Mouse (Mus musculus): ENCODE measurements around the gene Prdm16. TPM values are rescaled to one million over a fixed set of nuclear protein-coding genes. Genes with fewer than 3 reads are reported as not detected.

Gene Prdm16
- polyA plus RNA-seq, 1 experiment from 2014 or later: 29.8 TPM

DNA sequence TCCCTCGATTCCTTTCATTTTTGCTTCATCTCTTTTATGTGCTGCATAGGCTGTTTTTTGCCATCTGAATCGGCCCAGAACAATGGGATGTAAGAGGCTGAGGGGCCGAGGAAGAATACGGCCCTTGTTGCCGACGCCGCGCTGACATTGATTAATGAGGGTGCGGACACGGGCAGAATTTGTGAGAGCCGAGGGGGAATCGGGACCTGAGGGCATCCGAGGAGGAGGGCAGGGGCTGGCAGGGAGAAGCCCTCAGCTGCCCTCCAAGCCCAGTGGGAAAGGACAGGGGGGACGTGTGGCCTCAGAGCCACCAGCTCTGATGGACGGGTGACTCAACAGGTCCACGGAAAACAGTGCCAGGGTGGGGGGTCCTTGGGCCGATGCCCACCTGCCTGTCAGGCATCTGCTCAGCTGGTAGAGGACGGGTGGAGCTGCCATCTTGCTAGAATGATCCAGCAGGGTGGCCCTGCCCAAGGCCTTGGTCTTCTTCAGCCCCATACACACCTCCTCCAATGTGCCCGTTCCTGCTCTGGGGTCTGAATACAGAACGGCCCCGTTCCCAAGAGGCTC, 133.3 kb downstream of the Prdm16 start:
- 0 out of 2 replicates have a peak overlapping the region, but pooled peaks have one; percentile 9 for H3K4me3 ChIP-seq (replicated peaks; ENCODE audit: low read length)
- WGBS: 10% methylated on average over 21 of the region's 21 CpGs
- H3K4me2 ChIP-seq (ENCODE audit: low read length): peak overlapping the region; percentile 44
- H3K36me3 ChIP-seq (ENCODE audit: control insufficient read depth, insufficient read depth): no peaks in the 10 kb centered on the region
- H3K9ac ChIP-seq (replicated peaks; ENCODE audit: low read depth, low read length): peak overlapping the region; percentile 45; the same call in 1 of the 2 replicates
- H3K4me1 ChIP-seq (replicated peaks; ENCODE audit: control insufficient read depth, insufficient read depth, low read length): peaks cover 79% of the 10 kb centered on the region
- H3K27me3 ChIP-seq (replicated peaks; ENCODE audit: control insufficient read depth, insufficient read depth, low read length): no peaks in the 10 kb centered on the region
- peak overlapping the region; percentile 8; the same call in 1 of the 2 replicates for H3K27ac ChIP-seq (ENCODE audit: low read length)
- H3K9me3 ChIP-seq (ENCODE audit: control insufficient read depth, low read length): no peaks in the 10 kb centered on the region
- peak; percentile 24 for ATAC-seq

DNA sequence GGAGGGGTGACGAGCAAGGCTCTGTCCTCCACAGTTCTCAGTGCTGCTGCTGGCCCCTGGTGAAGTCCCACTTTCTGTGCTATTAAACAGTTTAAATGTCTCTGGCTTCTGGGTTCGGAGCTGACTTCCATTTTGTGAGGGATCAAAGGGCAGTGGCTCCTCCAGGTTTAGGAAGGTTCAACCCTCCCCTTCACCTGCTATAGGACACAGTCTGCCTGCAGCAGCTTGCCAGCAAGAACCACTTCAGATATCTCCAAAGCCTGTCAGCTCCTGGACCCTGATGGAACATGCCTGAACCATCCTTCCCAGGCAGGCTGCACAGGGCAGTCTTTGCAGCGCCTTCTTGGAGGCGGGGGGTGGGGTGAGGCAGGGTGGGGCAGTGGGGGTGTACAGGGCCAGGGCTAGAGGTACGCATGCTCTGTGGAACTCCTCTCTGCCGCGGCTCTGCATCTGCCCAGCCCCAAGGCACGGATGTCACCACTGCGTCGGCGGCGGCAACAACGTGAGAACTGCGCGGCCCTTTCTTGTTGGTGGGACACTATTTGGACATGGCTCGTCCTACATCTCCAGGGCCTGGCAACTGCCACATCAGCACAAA, 134.2 kb downstream of the Prdm16 start:
- Histone ChIP-seq H3K4me1 (replicated peaks; ENCODE audit: control insufficient read depth, insufficient read depth, low read length) (peaks cover 84% of the 10 kb centered on the region), H3K27me3 (replicated peaks; ENCODE audit: control insufficient read depth, insufficient read depth, low read length) (no peaks in the 10 kb centered on the region), H3K27ac (ENCODE audit: low read length) (peak overlapping the region; percentile 54), H3K36me3 (ENCODE audit: control insufficient read depth, insufficient read depth) (no peaks in the 10 kb centered on the region), H3K4me2 (ENCODE audit: low read length) (peak overlapping the region; percentile 44), H3K9me3 (ENCODE audit: control insufficient read depth, low read length) (no peaks in the 10 kb centered on the region), H3K9ac (replicated peaks; ENCODE audit: low read depth, low read length) (peak overlapping the region; percentile 37), H3K4me3 (replicated peaks; ENCODE audit: low read length) (no peak overlapping the region)
- 13% methylated on average over 16 of the region's 16 CpGs for WGBS
- peak; percentile 11; the same call in 1 of the 2 replicates for ATAC-seq

DNA sequence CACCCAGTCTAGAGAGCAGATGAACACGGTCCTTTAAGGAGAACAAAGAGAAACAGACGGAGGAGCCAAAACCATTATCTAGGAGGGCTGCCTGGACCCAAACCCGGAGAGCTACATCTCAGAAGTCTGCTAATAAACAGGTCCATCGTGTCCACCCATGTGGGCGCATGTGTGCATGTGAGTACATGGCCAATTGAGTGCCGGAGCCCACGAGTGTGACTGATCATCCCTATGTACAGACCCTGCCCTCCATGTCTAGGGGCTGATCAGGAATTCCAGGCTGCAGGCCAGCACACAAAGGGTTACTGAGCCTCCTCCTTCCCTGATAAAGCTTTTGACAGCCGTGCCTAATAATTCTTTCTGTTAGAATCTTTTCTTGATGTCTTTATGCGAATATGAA, 136.0 kb downstream of the Prdm16 start:
- H3K9me3 ChIP-seq (ENCODE audit: control insufficient read depth, low read length): no peaks in the 10 kb centered on the region
- H3K4me2 ChIP-seq (ENCODE audit: low read length): peak overlapping the region; percentile 46; the same call in 1 of the 2 replicates
- no peaks in the 10 kb centered on the region for H3K36me3 ChIP-seq (ENCODE audit: control insufficient read depth, insufficient read depth)
- H3K27me3 ChIP-seq (replicated peaks; ENCODE audit: control insufficient read depth, insufficient read depth, low read length): no peaks in the 10 kb centered on the region
- peaks cover 74% of the 10 kb centered on the region for H3K4me1 ChIP-seq (replicated peaks; ENCODE audit: control insufficient read depth, insufficient read depth, low read length)
- H3K9ac ChIP-seq (replicated peaks; ENCODE audit: low read depth, low read length): peak overlapping the region; percentile 38; the same call in 1 of the 2 replicates
- H3K4me3 ChIP-seq (replicated peaks; ENCODE audit: low read length): no peak overlapping the region
- WGBS: 37% methylated on average over 9 of the region's 9 CpGs
- ATAC-seq: no peak
- peak overlapping the region; percentile 89 for H3K27ac ChIP-seq (ENCODE audit: low read length)

DNA sequence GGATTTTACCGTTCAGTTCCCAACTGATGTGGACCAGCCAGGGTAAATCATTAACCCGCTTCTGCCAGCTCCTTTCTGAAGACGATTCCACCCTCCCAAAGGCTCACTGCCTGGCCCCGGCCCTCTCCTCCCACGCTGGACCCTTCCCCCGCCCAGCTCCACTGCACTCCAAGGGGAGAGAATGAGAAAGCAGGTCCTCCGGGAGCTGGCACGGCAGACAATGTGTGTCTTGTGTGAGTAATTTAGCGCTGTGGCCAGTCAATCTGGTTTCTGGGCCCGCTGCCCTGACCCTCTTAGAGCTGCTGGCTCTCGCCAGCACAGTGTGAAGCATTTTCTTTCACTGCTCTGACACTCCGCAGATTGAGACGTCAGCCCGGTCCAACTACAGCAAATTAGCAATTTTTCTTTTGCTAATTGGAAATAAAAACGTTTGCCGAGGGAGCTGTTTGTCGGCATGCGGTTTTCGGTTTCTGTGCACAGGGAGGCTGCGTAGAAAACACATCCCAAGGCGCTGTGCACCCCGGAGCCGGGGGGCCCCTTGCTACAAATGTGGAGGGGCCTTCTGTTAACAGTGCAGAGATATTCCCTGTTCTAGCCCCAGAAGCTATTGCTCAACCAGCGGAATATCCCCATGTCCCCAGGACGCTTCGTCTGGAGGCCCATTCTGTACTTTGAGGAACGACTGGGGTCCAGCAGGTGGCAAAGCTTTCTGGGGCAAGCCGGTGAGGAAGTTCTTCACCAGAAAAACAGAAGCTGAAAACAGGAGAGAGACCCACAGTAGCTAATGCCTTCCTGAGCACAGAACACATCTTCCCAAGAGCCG, 136.8 kb downstream of the Prdm16 start:
- H3K27ac ChIP-seq (ENCODE audit: low read length): peak overlapping the region; percentile 89
- no peaks in the 10 kb centered on the region for H3K9me3 ChIP-seq (ENCODE audit: control insufficient read depth, low read length)
- peaks cover 74% of the 10 kb centered on the region for H3K4me1 ChIP-seq (replicated peaks; ENCODE audit: control insufficient read depth, insufficient read depth, low read length)
- H3K36me3 ChIP-seq (ENCODE audit: control insufficient read depth, insufficient read depth): no peaks in the 10 kb centered on the region
- peak overlapping the region; percentile 38 for H3K9ac ChIP-seq (replicated peaks; ENCODE audit: low read depth, low read length)
- WGBS: 5% methylated on average over 29 of the region's 29 CpGs
- ATAC-seq: peak; percentile 90
- 0 out of 2 replicates have a peak overlapping the region, but pooled peaks have one; percentile 7 for H3K4me3 ChIP-seq (replicated peaks; ENCODE audit: low read length)
- no peaks in the 10 kb centered on the region for H3K27me3 ChIP-seq (replicated peaks; ENCODE audit: control insufficient read depth, insufficient read depth, low read length)
- H3K4me2 ChIP-seq (ENCODE audit: low read length): peak overlapping the region; percentile 46

DNA sequence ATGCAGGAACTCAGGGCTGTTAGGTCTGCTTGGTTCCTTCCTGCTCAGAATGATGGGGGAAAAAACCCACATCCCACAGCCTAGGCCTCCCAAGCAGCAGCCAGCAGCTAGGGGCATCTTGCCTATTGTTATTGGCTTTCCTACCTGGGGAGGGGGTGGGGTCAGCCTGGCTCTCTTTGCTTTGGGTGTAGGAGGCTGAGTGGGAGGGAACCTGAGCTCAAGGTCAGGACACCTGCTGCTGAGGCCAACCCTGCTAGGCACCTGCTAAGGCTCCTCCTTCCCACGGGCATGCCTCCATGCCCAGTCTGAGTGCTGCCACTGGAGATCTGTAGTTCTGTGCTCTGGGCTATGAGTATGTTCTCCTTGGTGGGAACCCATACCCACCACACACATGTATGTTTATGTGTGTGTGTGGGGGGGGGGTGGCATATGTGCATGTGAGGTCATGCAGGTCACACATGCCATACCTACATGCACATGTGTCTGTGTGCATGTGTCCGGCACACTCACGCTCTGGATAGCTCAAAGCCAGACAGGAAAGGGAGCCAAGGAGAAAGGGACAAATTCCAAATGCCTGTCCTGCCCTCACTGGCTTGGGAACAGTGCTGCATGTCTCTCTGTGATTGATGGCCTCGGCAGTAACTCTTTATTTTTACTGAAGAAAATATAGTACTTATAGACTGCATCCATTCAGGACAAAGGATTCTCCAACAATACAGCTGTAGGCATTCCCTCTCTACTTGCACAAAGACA, 139.1 kb downstream of the Prdm16 start:
- no peaks in the 10 kb centered on the region for H3K9me3 ChIP-seq (ENCODE audit: control insufficient read depth, low read length)
- no peak overlapping the region for H3K4me2 ChIP-seq (ENCODE audit: low read length)
- 46% methylated on average over 4 of the region's 4 CpGs for WGBS
- no peaks in the 10 kb centered on the region for H3K27me3 ChIP-seq (replicated peaks; ENCODE audit: control insufficient read depth, insufficient read depth, low read length)
- H3K9ac ChIP-seq (replicated peaks; ENCODE audit: low read depth, low read length): no peak overlapping the region
- no peak for ATAC-seq
- no peak overlapping the region for H3K27ac ChIP-seq (ENCODE audit: low read length)
- no peaks in the 10 kb centered on the region for H3K36me3 ChIP-seq (ENCODE audit: control insufficient read depth, insufficient read depth)
- no peak overlapping the region for H3K4me3 ChIP-seq (replicated peaks; ENCODE audit: low read length)
- H3K4me1 ChIP-seq (replicated peaks; ENCODE audit: control insufficient read depth, insufficient read depth, low read length): peaks cover 62% of the 10 kb centered on the region

DNA sequence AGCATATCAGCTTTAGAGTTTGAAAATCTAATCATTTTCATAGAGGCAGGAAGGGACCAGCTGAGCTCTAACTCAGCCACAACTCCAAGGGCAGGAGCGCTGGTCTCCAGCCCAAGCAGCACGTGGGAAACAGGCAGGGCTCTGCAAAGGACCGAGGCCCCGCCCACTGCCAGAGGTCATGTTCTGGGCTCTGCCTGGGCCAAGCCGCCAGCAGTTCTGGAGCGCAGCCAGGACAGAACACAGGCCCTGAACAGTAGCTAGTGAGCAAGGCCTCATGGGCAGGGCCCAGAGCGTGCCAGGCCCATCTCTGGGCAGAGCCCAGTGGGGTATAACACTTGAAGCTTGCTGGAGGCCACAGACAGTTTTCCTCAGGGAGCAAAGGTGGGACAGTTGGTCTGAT, 139.7 kb downstream of the Prdm16 start:
- Histone ChIP-seq H3K9me3 (ENCODE audit: control insufficient read depth, low read length) (no peaks in the 10 kb centered on the region), H3K9ac (replicated peaks; ENCODE audit: low read depth, low read length) (no peak overlapping the region), H3K27ac (ENCODE audit: low read length) (no peak overlapping the region), H3K27me3 (replicated peaks; ENCODE audit: control insufficient read depth, insufficient read depth, low read length) (no peaks in the 10 kb centered on the region), H3K4me2 (ENCODE audit: low read length) (no peak overlapping the region), H3K4me3 (replicated peaks; ENCODE audit: low read length) (no peak overlapping the region), H3K36me3 (ENCODE audit: control insufficient read depth, insufficient read depth) (no peaks in the 10 kb centered on the region), H3K4me1 (replicated peaks; ENCODE audit: control insufficient read depth, insufficient read depth, low read length) (peaks cover 60% of the 10 kb centered on the region)
- WGBS: 8% methylated on average over 7 of the region's 7 CpGs
- ATAC-seq: peak; percentile 39

DNA sequence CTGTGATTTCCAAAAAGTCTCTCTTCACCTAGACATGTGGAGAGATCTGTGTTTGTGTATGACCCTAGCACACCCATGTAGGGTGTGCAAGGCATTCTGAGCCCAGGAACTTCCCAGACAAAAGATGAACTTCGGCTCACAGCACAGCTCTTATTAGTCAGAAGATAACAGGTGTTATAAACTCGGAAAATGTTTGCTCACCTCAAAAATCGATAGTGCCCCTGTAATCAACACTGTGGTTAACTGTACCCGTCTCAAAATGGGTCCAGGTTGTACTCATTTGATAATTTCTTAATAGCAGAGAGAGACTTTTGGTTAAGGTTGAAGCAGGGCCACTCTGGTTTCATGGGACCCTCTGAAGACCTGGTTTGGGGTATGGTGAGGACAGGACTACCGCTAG, 140.2 kb downstream of the Prdm16 start:
- Histone ChIP-seq H3K4me1 (replicated peaks; ENCODE audit: control insufficient read depth, insufficient read depth, low read length) (peaks cover 55% of the 10 kb centered on the region), H3K4me3 (replicated peaks; ENCODE audit: low read length) (no peak overlapping the region), H3K4me2 (ENCODE audit: low read length) (no peak overlapping the region), H3K36me3 (ENCODE audit: control insufficient read depth, insufficient read depth) (no peaks in the 10 kb centered on the region), H3K9ac (replicated peaks; ENCODE audit: low read depth, low read length) (no peak overlapping the region), H3K9me3 (ENCODE audit: control insufficient read depth, low read length) (no peaks in the 10 kb centered on the region), H3K27ac (ENCODE audit: low read length) (no peak overlapping the region), H3K27me3 (replicated peaks; ENCODE audit: control insufficient read depth, insufficient read depth, low read length) (no peaks in the 10 kb centered on the region)
- ATAC-seq: no peak
- WGBS: 89% methylated on average over 5 of the region's 5 CpGs

DNA sequence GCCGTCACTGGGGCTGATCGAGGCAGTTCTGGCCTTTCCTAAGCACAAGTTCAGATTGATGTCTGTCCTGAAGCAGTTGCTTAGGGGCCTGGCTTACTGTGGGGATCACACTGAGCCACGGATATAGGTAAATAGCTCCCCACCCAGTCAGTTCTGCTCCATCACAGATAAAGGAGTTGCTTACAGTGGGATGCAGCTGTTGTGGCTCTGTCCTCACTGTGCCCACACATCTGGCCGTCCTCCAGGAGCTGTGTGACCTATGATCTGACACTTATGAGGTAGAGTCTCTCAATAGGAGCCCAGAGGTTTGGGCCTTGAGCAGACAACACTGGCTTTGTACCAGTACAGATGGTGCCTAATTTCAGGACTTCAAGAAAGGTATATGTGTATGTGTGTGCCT, 142.7 kb downstream of the Prdm16 start:
- Histone ChIP-seq H3K27me3 (replicated peaks; ENCODE audit: control insufficient read depth, insufficient read depth, low read length) (no peaks in the 10 kb centered on the region), H3K4me1 (replicated peaks; ENCODE audit: control insufficient read depth, insufficient read depth, low read length) (peaks cover 34% of the 10 kb centered on the region), H3K9ac (replicated peaks; ENCODE audit: low read depth, low read length) (no peak overlapping the region), H3K9me3 (ENCODE audit: control insufficient read depth, low read length) (no peaks in the 10 kb centered on the region), H3K4me2 (ENCODE audit: low read length) (no peak overlapping the region), H3K36me3 (ENCODE audit: control insufficient read depth, insufficient read depth) (no peaks in the 10 kb centered on the region), H3K4me3 (replicated peaks; ENCODE audit: low read length) (no peak overlapping the region), H3K27ac (ENCODE audit: low read length) (no peak overlapping the region)
- no peak for ATAC-seq
- WGBS: 63% methylated on average over 4 of the region's 4 CpGs

DNA sequence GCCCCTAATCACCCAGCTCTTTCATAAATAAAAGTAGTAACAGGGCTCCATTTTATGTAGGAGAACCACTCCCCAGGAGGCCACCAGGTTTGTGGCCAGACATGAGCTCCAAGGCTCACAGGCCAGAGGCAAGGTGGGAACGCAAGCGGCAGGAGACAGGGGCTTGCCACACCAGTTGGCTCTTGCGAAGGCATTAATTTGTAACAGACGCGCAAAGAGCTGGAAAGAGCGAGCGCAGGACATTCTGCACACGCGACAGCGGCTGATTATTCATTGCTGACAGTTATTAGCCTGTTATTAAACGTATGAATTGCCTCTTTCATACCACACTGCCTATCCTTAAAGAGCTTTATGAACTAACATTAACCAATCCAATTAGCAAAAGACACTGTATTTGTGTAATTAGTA, 144.0 kb downstream of the Prdm16 start:
- Histone ChIP-seq H3K36me3 (ENCODE audit: control insufficient read depth, insufficient read depth) (no peaks in the 10 kb centered on the region), H3K27me3 (replicated peaks; ENCODE audit: control insufficient read depth, insufficient read depth, low read length) (no peaks in the 10 kb centered on the region), H3K27ac (ENCODE audit: low read length) (peak overlapping the region; percentile 14; the same call in 1 of the 2 replicates), H3K4me2 (ENCODE audit: low read length) (peak overlapping the region; percentile 33), H3K9ac (replicated peaks; ENCODE audit: low read depth, low read length) (no peak overlapping the region), H3K4me3 (replicated peaks; ENCODE audit: low read length) (no peak overlapping the region), H3K9me3 (ENCODE audit: control insufficient read depth, low read length) (no peaks in the 10 kb centered on the region), H3K4me1 (replicated peaks; ENCODE audit: control insufficient read depth, insufficient read depth, low read length) (peaks cover 28% of the 10 kb centered on the region)
- 3% methylated on average over 11 of the region's 11 CpGs for WGBS
- ATAC-seq: peak; percentile 55

All from forebrain, embryonic 16.5 days (tissue).